Mouse (Mus musculus): ENCODE measurements around the gene Nucb1. TPM values are rescaled to one million over a fixed set of nuclear protein-coding genes. Genes with fewer than 3 reads are reported as not detected.
"Not testable (repeated sequence)": the region's sequence is repeated elsewhere in the genome, so short reads cannot be mapped to it uniquely, and the experiment has no call there.

Nucb1 gene
- total RNA-seq, 2 experiments from 2014 or later: 272 to 283 TPM

- DNase-seq (ENCODE audit: low spot score in 2 of 2): peak; percentile 98
Observed at GRCm38 (mm10) chr7:45525809-45526473, 15.7 kb upstream of the Nucb1 start, which contains the start of the genes Ppp1r15a and Plekha4. Gene Ppp1r15a (minus strand): TSS chr7:45526268. Gene Plekha4 (plus strand): TSS chr7:45526330.

- DNase-seq (ENCODE audit: low spot score in 2 of 2): peak; percentile 41 to 48
Observed at GRCm38 (mm10) chr7:45524841-45525621, 14.8 kb upstream of the Nucb1 start.

DNA sequence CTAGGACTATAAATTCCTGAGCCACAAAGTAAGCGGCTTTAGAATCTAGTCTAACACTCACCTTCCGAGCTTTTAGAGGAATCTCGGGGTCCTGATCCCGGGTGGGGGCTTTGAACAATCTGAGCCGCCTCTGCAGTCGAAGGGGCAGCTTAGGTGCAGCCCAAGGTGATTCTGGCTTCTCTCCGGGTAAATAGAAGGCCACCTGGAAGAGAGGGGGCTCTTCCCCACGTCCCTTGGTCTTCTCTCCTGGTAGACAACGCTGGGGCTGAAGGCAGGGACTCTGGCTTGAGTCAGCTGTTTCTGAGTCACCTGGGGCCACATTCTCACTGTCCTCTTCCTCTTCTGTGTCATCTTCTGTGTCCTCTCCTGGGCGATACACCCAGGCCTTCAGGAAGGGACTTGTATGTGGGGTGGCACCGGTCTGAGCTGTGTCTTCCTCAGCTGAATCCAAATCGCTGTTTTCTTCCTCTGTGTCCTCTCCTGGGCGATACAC is 13.5 kb upstream of the Nucb1 start:
- no peak for DNase-seq (ENCODE audit: low spot score in 2 of 2)

GRCm38 (mm10) chr7:45522957-45523676 is 12.9 kb upstream of the Nucb1 start:
- DNase-seq (ENCODE audit: low spot score in 2 of 2): no peak

DNA sequence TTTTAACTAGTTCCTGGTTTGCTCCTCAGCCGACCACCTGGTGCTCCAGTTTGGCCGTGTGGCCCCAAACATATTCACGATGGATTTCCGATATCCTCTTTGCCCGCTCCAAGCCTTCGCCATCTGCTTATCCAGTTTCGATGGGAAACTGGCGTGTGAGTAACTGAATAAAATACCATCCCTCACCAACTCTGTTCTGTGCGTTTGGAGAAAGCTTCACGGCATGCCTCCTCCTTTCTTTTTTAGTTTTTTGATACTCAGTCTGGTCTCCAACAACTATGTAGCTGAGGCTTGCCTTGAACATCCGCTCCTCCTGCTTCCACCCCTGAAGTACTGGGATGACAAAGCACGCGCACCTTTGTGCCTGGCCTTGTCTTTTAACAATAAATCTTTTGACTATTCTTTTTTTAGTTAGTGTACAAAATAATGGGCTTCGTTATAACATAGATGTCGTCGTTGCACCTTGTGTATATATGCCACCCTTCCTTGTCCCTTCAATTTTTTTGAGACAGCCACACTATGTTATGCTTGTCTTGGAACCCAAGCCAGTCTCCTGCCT is 12.1 kb upstream of the Nucb1 start:
- no peak for DNase-seq (ENCODE audit: low spot score in 2 of 2)

GRCm38 (mm10) chr7:45521728-45522184 is 11.6 kb upstream of the Nucb1 start:
- DNase-seq (ENCODE audit: low spot score in 2 of 2): peak; percentile 69 to 80

DNA sequence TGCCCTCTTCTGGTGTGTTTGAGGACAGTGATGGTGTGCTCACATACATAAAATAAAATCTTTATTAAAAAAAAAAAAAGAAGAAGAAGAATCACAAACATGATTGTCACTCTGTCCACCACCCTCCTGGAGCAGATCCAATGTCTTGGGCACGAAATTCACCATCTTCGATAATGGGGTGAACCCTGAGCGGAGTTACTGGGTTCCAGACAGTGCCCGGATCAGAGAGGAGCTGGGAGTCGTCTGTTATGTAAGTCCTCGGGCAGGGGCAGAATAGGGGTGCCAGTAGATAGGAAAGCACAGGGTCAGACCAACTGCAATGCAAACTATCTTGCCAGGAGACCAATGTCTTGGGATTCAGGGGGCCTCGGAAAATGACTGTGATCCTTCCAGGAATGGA is 10.4 kb upstream of the Nucb1 start:
- DNase-seq (ENCODE audit: low spot score in 2 of 2): no peak

GRCm38 (mm10) chr7:45519345-45520120 is 9.3 kb upstream of the Nucb1 start:
- no peak for DNase-seq (ENCODE audit: low spot score in 2 of 2)

GRCm38 (mm10) chr7:45518618-45519017 is 8.4 kb upstream of the Nucb1 start:
- DNase-seq (ENCODE audit: low spot score in 2 of 2): no peak

DNA sequence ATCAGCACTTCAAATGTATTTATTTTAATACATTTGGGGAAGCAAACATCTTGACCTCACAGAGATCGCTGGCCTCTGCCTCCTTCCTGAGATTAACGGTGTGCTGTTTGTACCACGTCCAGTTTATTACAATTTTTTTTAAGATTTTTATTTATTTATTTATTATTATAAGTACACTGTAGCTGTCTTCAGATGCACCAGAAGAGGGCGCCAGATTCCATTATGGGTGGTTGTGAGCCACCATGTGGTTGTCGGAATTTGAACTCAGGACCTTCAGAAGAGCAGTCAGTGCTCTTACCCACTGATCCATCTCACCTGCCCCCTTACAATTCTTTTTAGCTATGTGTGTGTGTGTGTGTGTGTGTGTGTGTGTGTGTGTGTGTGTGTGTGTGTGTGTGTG is 6.6 kb upstream of the Nucb1 start:
- DNase-seq (ENCODE audit: low spot score in 2 of 2): not testable (repeated sequence)

- no peak for DNase-seq (ENCODE audit: low spot score in 2 of 2)
Observed at GRCm38 (mm10) chr7:45515436-45515835, 5.2 kb upstream of the Nucb1 start.

GRCm38 (mm10) chr7:45514411-45514810 is 4.2 kb upstream of the Nucb1 start:
- no peak for DNase-seq (ENCODE audit: low spot score in 2 of 2)

- no peak for DNase-seq (ENCODE audit: low spot score in 2 of 2)
Observed at GRCm38 (mm10) chr7:45509181-45509882, 874 bp downstream of the Nucb1 start.

- no peak for DNase-seq (ENCODE audit: low spot score in 2 of 2)
Observed at GRCm38 (mm10) chr7:45508561-45508960, 1.6 kb downstream of the Nucb1 start.

DNA sequence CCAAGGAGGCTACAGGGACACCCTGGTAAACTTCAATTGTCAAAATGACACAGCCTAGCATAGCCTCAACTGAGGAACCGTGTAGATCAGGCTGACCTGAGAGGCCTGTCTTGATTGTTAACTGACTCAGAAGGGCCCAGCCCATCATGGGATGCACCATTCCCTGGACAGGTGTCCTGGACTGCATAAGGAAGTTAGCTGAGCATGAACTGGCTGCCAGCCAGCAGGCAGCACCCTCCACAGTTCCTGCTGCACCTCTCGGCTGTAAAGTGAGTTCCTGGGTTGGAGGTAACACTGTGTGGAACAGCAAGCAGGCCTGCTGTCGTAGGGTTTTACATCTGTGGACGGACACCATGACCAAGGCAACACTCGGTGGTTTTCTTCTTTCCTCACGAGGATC is 2.6 kb downstream of the Nucb1 start:
- DNase-seq (ENCODE audit: low spot score in 2 of 2): no peak

DNA sequence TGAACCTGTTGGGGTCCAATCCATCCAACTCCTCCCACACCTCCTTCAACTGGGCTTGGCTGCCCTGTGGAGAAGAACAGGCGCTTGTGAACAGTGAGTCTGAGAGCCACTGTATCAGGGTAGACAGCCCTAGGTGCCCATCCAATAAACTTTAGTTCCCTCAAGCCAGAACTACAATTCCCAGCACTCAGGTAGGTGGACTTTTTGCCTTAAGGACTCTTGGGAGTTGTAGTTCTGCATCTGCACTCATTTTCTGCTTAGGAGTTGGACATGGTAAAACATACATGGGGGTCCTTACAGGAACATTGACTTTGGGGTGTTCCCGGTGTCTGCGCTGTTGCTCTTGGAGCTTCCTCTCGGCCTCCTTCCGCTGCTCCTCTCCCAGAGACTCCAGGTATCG is 11.8 kb downstream of the Nucb1 start:
- no peak for DNase-seq (ENCODE audit: low spot score in 2 of 2)

GRCm38 (mm10) chr7:45494548-45494947 is 15.7 kb downstream of the Nucb1 start:
- no peak for DNase-seq (ENCODE audit: low spot score in 2 of 2)

DNA sequence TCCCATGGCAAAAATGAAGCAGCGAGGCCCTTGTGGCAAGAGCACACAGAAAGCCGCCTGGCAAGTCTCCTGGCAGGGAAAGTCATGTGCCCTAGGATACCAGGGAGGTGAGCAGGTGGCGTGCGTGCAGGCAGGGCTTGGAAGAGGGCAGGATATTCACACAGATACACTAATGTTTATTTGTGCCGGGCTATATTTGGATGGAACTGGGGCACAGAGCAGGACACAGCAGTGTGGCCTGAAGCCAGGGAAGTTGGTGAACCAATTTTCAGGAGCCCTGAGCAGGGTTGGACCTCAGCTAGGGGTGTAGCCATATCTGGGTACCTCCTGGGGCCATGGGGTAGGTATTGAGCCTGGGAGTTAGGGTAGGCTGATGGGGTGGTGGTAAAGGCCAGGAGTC is 17.3 kb downstream of the Nucb1 start:
- no peak for DNase-seq (ENCODE audit: low spot score in 2 of 2)

DNA sequence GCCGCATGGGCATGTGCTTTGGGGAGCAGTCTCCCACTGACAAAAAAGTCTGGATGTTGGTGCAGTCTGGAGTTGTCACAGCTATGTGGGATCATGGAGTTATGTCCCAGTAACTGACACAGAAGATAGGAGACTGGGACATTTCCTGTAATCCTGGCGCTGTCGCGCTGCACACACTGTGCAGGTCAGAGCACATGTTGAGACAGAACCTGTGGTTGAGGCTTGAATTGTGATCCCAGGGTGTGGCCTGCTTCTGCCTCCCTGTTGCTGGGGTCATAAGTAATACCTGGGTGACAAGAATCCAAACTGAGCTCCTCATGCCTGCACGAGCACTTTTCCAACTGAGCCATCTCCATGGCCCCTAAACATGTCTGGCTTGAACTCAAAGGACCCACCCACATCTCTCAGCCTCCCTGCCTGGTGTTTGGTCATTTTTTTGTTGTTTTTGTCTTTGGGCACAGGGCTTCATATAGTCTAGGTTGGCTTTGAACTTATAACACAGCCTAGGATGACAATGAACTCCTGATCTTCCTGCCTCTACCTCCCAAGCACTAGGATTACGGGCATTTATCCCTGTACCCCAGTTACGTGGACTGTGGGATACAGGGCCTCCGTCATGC is 17.9 kb downstream of the Nucb1 start:
- no peak for DNase-seq (ENCODE audit: low spot score in 2 of 2)
